Mouse (Mus musculus) heart, embryonic 16.5 days (tissue): ENCODE results near the gene Inpp5d. TPM values are rescaled to one million over a fixed set of nuclear protein-coding genes. Genes with fewer than 3 reads are reported as not detected.
"Not testable (repeated sequence)": the region's sequence is repeated elsewhere in the genome, so short reads cannot be mapped to it uniquely, and the experiment has no call there.

ENCODE experiments used
- ATAC-seq: fragments of 200-750 bp; cut with Nextera tagmentation; replicated peaks from 2 replicates; pipeline ENCODE4 v1.8.0; 2017; ENCODE audit warnings: moderate number of reproducible peaks; ENCODE audit not compliant: insufficient read depth, low FRiP score; ENCODE audit errors: extremely low read depth
- H3K27ac ChIP-seq: fragments of 300-500 bp; sonication (generic); 2 replicates; pipeline ENCODE4 v1.5.1; 2014; ENCODE audit warnings: mild to moderate bottlenecking, low read length, control low read depth, moderate library complexity
- H3K27me3 ChIP-seq: fragments of 300-500 bp; sonication (generic); 2 replicates; pipeline ENCODE4 v1.6.1; 2014; ENCODE audit warnings: low read length, mixed read lengths; ENCODE audit not compliant: control insufficient read depth, insufficient read depth
- H3K36me3 ChIP-seq: fragments of 300-500 bp; sonication (generic); 2 replicates; pipeline ENCODE4 v1.6.1; 2014; ENCODE audit not compliant: control insufficient read depth, insufficient read depth
- H3K4me1 ChIP-seq: fragments of 300-500 bp; sonication (generic); 2 replicates; pipeline ENCODE4 v1.6.1; 2014; ENCODE audit warnings: low read length, mixed read lengths; ENCODE audit not compliant: control insufficient read depth, insufficient read depth
- H3K4me2 ChIP-seq: fragments of 300-500 bp; sonication (generic); 2 replicates; pipeline ENCODE4 v1.6.1; 2014; ENCODE audit warnings: low read depth, mild to moderate bottlenecking, control low read depth, low read length
- H3K4me3 ChIP-seq: fragments of 300-500 bp; sonication (generic); 2 replicates; pipeline ENCODE4 v1.5.1; 2014; ENCODE audit warnings: mild to moderate bottlenecking, control low read depth, low read length
- H3K9ac ChIP-seq: fragments of 300-500 bp; sonication (generic); 2 replicates; pipeline ENCODE4 v1.6.1; 2014; ENCODE audit warnings: low read length, control low read depth
- H3K9me3 ChIP-seq: fragments of 300-500 bp; sonication (generic); replicated peaks from 2 replicates; pipeline ENCODE4 v1.6.1; 2016; ENCODE audit warnings: low read length; ENCODE audit not compliant: control insufficient read depth
- WGBS: fragments of 180-500 bp; shearing (Covaris S2); extraction: QIAGEN DNeasy Blood & Tissue Kit; methylation state at CpG from one replicate; pipeline ENCODE4 v1.1.7; 2014; 5-methylcytosine and 5-hydroxymethylcytosine counted together
- polyA plus RNA-seq: library from polyadenylated mRNA; unstranded; fragments of >200 nt; fragmentation: Nextera tagmentation; extraction: Ambion mirVana; gene quantifications from 2 replicates; pipeline ENCODE4 v1.2.1, GENCODE M21; 2015

Inpp5d gene
- polyA plus RNA-seq, 1 experiment from 2014 or later = 6.9 TPM

DNA sequence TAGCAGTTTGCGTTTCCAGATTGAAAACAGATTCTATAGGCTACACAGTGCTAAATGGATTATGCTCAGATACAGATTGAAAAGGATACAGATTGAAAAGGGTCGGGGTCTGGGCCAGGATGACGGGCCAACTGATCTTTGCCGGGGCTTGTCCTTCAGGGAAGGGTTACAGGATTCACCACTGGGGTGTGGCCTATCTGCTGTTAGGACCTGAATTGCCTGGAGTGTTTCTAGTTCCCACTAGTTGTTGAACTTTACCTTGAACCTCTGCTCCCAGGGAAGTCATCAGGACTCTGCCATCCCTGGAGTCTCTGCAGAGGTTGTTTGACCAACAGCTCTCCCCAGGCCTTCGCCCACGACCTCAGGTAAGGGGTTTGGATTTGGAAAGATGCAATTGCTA, 55.9 kb downstream of the Inpp5d start:
- Histone ChIP-seq H3K9ac (no peak overlapping the region), H3K27ac (no peak overlapping the region), H3K27me3 (no peaks in the 10 kb centered on the region), H3K9me3 (no peaks in the 10 kb centered on the region), H3K4me3 (no peak overlapping the region), H3K36me3 (no peaks in the 10 kb centered on the region), H3K4me1 (no peaks in the 10 kb centered on the region), H3K4me2 (no peak overlapping the region)
- ATAC-seq = no peak
- 77% methylated on average over 6 of the region's 6 CpGs for WGBS

DNA sequence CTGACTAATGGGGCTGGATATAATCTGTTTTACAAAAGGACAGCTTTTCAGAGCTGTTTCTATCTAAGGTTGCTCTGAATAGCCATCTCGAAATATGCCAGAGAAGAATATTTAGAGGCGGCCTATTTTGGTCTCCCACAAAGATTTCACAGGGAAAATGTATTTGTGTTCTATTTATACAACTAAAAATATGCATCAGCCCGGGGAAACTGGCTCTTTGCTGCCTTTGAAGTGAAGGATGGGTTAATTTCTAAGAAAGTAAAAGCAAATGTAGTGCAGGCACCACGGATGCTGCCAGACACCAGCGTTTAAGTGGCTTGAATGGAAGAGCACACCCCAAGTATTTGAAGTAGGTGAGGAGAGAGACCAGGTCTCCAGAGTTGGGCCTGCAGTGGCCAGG, 59.0 kb downstream of the Inpp5d start:
- WGBS = 70% methylated on average over 5 of the region's 5 CpGs
- no peak overlapping the region for H3K4me2 ChIP-seq
- no peak for ATAC-seq

GRCm38 (mm10) chr1:87680950-87681349, 60.8 kb downstream of the Inpp5d start:
- no peak for ATAC-seq

More for the DNA sequence above, 59.0 kb downstream of the Inpp5d start:
- Histone ChIP-seq H3K36me3 (no peaks in the 10 kb centered on the region), H3K4me1 (no peaks in the 10 kb centered on the region), H3K9me3 (no peaks in the 10 kb centered on the region), H3K27ac (no peak overlapping the region), H3K27me3 (no peaks in the 10 kb centered on the region), H3K4me3 (no peak overlapping the region), H3K9ac (no peak overlapping the region)

DNA sequence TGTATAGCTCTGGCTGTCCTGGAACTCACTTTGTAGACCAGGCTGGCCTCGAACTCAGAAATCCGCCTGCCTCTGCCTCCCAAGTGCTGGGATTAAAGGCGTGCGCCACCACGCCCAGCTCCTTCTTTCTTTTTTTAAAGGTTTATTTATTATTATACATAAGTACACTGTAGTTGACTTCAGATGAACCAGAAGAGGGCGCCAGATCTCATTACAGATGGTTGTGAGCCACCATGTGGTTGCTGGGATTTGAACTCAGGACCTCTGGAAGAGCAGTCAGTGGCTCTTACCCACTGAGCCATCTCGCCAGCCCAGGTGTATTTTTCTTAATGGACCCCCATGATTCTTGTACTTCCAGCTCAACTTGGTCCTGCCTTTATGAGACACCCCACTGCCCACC, 62.4 kb downstream of the Inpp5d start:
- ATAC-seq = not testable (repeated sequence)

More at GRCm38 (mm10) chr1:87680950-87681349, 60.8 kb downstream of the Inpp5d start:
- H3K9me3 ChIP-seq = no peaks in the 10 kb centered on the region
- no peak overlapping the region for H3K4me2 ChIP-seq
- WGBS = 87% methylated on average over 4 of the region's 4 CpGs
- H3K4me1 ChIP-seq = no peaks in the 10 kb centered on the region
- H3K36me3 ChIP-seq = no peaks in the 10 kb centered on the region
- H3K9ac ChIP-seq = no peak overlapping the region
- no peak overlapping the region for H3K4me3 ChIP-seq
- H3K27ac ChIP-seq = no peak overlapping the region
- H3K27me3 ChIP-seq = no peaks in the 10 kb centered on the region

DNA sequence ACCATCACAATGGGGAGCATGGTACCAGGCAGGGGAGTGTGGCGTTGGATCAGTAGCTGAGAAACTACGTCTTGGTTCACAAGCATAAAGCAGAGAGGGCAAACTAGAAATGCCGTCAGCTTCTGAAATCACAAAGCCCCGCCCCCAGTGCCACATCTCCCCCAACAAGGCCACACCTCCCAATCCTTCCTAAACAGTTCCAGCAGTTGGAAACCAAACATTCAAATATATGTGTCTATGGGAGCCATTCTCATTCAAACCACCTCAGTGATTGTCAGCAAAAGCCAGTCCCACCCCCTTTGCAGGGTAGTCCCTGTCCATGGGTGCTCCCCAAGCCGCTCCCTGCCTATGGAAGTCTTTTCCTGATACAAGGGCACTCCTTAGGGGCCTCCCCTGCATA, 64.0 kb downstream of the Inpp5d start:
- no peaks in the 10 kb centered on the region for H3K4me1 ChIP-seq
- H3K9ac ChIP-seq = no peak overlapping the region
- no peak overlapping the region for H3K4me2 ChIP-seq
- no peak overlapping the region for H3K4me3 ChIP-seq
- no peaks in the 10 kb centered on the region for H3K9me3 ChIP-seq
- ATAC-seq = no peak
- H3K27ac ChIP-seq = no peak overlapping the region
- no peaks in the 10 kb centered on the region for H3K36me3 ChIP-seq
- WGBS = 85% methylated on average over 5 of the region's 5 CpGs
- no peaks in the 10 kb centered on the region for H3K27me3 ChIP-seq

More for the DNA sequence above, 62.4 kb downstream of the Inpp5d start:
- H3K4me2 ChIP-seq, H3K27ac ChIP-seq, H3K4me1 ChIP-seq, H3K36me3 ChIP-seq, H3K9me3 ChIP-seq, H3K27me3 ChIP-seq, H3K4me3 ChIP-seq, H3K9ac ChIP-seq: not testable (repeated sequence)
- WGBS = 88% methylated on average over 7 of the region's 7 CpGs

GRCm38 (mm10) chr1:87684791-87685190, 64.7 kb downstream of the Inpp5d start:
- ATAC-seq = no peak
- Histone ChIP-seq H3K4me3 (no peak overlapping the region), H3K4me1 (no peaks in the 10 kb centered on the region), H3K27ac (no peak overlapping the region), H3K36me3 (no peaks in the 10 kb centered on the region), H3K27me3 (no peaks in the 10 kb centered on the region), H3K4me2 (no peak overlapping the region), H3K9ac (no peak overlapping the region), H3K9me3 (no peaks in the 10 kb centered on the region)
- 85% methylated on average over 3 of the region's 3 CpGs for WGBS

DNA sequence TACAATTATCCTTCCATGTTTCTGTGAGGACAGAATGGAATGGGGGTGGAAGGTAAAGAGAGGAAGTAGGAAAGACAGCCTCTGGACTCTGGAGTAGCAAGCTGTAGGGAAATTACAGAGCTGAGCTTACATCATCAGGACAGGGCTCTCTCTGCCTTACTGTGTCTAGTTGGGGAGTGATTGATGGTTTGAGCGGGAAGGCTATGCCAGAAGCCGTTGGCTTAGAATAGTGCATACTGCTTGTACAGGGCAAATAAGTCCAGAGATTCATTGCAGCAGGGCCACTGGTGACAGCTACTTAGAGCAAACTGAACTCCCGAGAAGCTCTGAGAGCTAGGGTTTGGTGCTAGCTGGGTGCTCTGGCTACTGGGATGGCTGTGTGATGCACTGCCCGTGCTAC, 66.2 kb downstream of the Inpp5d start:
- no peak for ATAC-seq
- Histone ChIP-seq H3K9ac (no peak overlapping the region), H3K4me2 (no peak overlapping the region), H3K27me3 (no peaks in the 10 kb centered on the region), H3K36me3 (no peaks in the 10 kb centered on the region), H3K9me3 (no peaks in the 10 kb centered on the region), H3K27ac (no peak overlapping the region), H3K4me3 (no peak overlapping the region), H3K4me1 (no peaks in the 10 kb centered on the region)
- WGBS = 53% methylated on average over 4 of the region's 4 CpGs

- Histone ChIP-seq H3K27me3 (no peaks in the 10 kb centered on the region), H3K4me1 (no peaks in the 10 kb centered on the region), H3K9ac (no peak overlapping the region), H3K4me2 (no peak overlapping the region), H3K36me3 (no peaks in the 10 kb centered on the region), H3K9me3 (no peaks in the 10 kb centered on the region), H3K27ac (no peak overlapping the region), H3K4me3 (no peak overlapping the region)
- no peak for ATAC-seq
- 40% methylated on average over 1 of the region's 1 CpGs for WGBS
Observed at GRCm38 (mm10) chr1:87687009-87687408, 66.9 kb downstream of the Inpp5d start.

DNA sequence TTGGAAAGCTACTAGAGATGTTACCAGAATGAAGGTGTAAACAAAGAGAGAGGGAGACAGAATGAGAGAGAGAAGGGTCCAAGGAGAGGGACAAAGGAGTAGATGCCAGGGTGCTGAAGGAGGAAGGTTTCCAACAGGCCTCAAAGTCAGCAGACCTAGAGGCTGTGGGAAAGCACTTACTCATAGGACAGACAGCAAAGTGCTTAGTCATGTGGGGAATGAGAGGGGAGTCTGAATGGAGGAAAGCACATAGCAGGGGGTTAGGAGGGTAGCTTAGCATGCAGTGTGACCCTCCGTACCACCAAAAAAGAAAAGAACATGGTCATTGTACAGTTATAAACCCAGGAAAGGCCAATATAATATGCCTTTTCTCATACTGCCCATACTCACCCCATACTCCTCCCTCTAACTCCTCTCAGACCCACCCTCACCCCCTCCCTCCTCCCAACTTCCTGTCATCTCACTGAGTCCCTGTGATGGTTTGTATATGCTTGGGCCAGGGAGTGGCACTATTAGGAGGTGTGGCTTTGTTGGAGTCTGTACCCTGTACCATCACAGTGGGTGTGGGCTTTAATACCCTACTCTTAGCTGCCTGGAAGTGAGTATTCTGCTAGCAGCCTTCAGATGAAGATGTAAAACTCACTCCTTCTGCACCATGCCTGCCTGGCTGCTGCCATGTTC, 69.7 kb downstream of the Inpp5d start:
- no peaks in the 10 kb centered on the region for H3K36me3 ChIP-seq
- H3K4me2 ChIP-seq = no peak overlapping the region
- no peaks in the 10 kb centered on the region for H3K9me3 ChIP-seq
- 73% methylated on average over 1 of the region's 1 CpGs for WGBS
- ATAC-seq = no peak
- H3K9ac ChIP-seq = no peak overlapping the region
- H3K4me3 ChIP-seq = no peak overlapping the region
- no peaks in the 10 kb centered on the region for H3K4me1 ChIP-seq
- no peak overlapping the region for H3K27ac ChIP-seq
- H3K27me3 ChIP-seq = no peaks in the 10 kb centered on the region
